Mouse (Mus musculus) A20 (cell line): ENCODE data around the gene Nbeal2.

Experiments
- DNase-seq: peaks from one replicate; pipeline ENCODE4 v3.0.0-alpha.2; 2011; ENCODE audit warnings: low read depth, low spot score

Gene Nbeal2

GRCm38 (mm10) chr9:110617081-110617480 lies 36.9 kb downstream of the Nbeal2 start:
- no peak for DNase-seq

GRCm38 (mm10) chr9:110611471-110611870 lies 42.5 kb downstream of the Nbeal2 start:
- DNase-seq = no peak

- DNase-seq = no peak
These were observed 70.4 kb downstream of the Nbeal2 start for GRCm38 (mm10) chr9:110583521-110583920.

- no peak for DNase-seq
These were observed 71.8 kb downstream of the Nbeal2 start for GRCm38 (mm10) chr9:110582161-110582560.
